Mouse (Mus musculus) forebrain, embryonic 15.5 days (tissue): ENCODE measurements around the gene Rasgef1c. TPM values are rescaled to one million over a fixed set of nuclear protein-coding genes. Genes with fewer than 3 reads are reported as not detected.
A peak's percentile ranks its signal among the peaks of the same experiment; 100 is the strongest.

ENCODE experiments used
- ATAC-seq: fragments of 200-750 bp; cut with Nextera tagmentation; replicated peaks from 2 replicates; pipeline ENCODE4 v1.8.0; 2017; ENCODE audit warnings: mild to moderate bottlenecking, moderate TSS enrichment, moderate library complexity
- H3K27ac ChIP-seq: fragments of 300-500 bp; sonication (generic); replicated peaks from 2 replicates; pipeline ENCODE4 v1.5.1; 2015; ENCODE audit warnings: mild to moderate bottlenecking, inconsistent platforms
- H3K27me3 ChIP-seq: fragments of 300-500 bp; sonication (generic); 2 replicates; pipeline ENCODE4 v1.6.1; 2015; ENCODE audit warnings: inconsistent platforms
- H3K36me3 ChIP-seq: fragments of 300-500 bp; sonication (generic); 2 replicates; pipeline ENCODE4 v1.6.1; 2015; ENCODE audit warnings: mild to moderate bottlenecking, inconsistent platforms
- H3K4me1 ChIP-seq: fragments of 300-500 bp; sonication (generic); 2 replicates; pipeline ENCODE4 v1.6.1; 2015; ENCODE audit warnings: inconsistent platforms
- H3K4me2 ChIP-seq: fragments of 300-500 bp; sonication (generic); replicated peaks from 2 replicates; pipeline ENCODE4 v1.6.1; 2015; ENCODE audit warnings: mild to moderate bottlenecking, inconsistent platforms
- H3K4me3 ChIP-seq: fragments of 300-500 bp; sonication (generic); 2 replicates; pipeline ENCODE4 v1.5.1; 2015; ENCODE audit warnings: mild to moderate bottlenecking, inconsistent platforms
- H3K9ac ChIP-seq: fragments of 300-500 bp; sonication (generic); replicated peaks from 2 replicates; pipeline ENCODE4 v1.6.1; 2015; ENCODE audit warnings: mild to moderate bottlenecking, inconsistent platforms
- H3K9me3 ChIP-seq: fragments of 300-500 bp; sonication (generic); 2 replicates; pipeline ENCODE4 v1.6.1; 2016; ENCODE audit warnings: inconsistent platforms
- WGBS: fragments of 180-500 bp; shearing (Covaris S2); methylation state at CpG from one replicate; pipeline ENCODE4 v1.1.7; 2015; ENCODE audit warnings: mixed read lengths; 5-methylcytosine and 5-hydroxymethylcytosine counted together
- polyA plus RNA-seq: library from polyadenylated mRNA; unstranded; fragments of >200 nt; fragmentation: Nextera tagmentation; extraction: Ambion mirVana; gene quantifications from 2 replicates; pipeline ENCODE4 v1.2.1, GENCODE M21; 2015

Rasgef1c gene
- polyA plus RNA-seq, 1 experiment from 2014 or later = 14.8 TPM

DNA sequence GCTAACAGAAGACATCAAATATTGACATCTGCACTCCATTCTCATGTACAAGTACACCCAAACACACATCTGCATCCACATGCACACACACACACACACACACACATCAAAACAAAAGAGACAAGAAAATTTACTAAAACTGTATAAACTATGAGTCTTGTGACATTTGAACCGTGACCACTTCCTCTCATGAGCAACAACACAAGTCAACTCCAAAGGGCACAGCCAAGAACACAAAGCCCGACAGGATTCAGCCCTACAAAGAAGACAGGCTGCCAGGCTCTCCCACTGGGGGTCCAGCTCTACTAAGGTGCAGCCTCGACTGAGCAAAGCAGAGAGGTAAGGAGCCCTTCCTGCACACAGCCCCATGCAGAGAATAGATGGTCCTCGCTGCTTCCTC is 81.2 kb downstream of the Rasgef1c start:
- Histone ChIP-seq H3K9ac (no peak overlapping the region), H3K9me3 (no peaks in the 10 kb centered on the region), H3K4me2 (no peak overlapping the region), H3K4me1 (no peaks in the 10 kb centered on the region), H3K4me3 (no peak overlapping the region), H3K36me3 (no peaks in the 10 kb centered on the region), H3K27me3 (no peaks in the 10 kb centered on the region), H3K27ac (no peak overlapping the region)
- WGBS = 53% methylated on average over 4 of the region's 4 CpGs
- no peak for ATAC-seq

DNA sequence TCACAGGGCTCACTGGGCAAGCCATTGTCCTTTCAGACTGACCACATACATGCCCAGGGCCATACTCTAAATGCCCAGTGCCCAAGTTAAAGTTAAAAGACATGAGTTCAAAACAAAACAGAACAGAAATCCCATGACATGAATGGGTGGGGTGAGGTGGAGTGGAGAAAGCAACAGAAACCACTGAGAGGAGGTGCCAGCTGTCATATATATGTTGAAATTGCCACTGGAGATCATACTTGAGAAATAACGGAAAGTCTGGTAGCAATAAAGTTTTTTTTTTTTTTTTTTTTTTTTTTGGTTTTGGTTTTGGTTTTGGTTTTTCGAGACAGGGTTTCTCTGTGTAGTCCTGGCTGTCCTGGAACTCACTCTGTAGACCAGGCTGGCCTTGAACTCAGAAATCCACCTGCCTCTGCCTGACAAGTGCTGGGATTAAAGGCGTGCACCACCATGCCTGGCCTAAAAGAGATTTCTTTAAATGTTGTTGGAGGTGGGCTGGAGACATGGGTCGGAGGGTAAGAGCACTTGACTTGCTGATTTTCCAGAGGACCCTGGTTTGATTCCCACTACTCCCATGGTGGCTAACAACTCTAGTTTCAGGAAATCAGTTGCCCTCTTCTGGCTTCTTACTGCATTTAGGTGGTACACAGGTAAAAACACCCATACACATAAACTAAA is 82.4 kb downstream of the Rasgef1c start:
- Histone ChIP-seq H3K4me1 (no peaks in the 10 kb centered on the region), H3K27me3 (no peaks in the 10 kb centered on the region), H3K27ac (no peak overlapping the region), H3K9ac (no peak overlapping the region), H3K4me3 (no peak overlapping the region), H3K36me3 (no peaks in the 10 kb centered on the region), H3K4me2 (no peak overlapping the region), H3K9me3 (no peaks in the 10 kb centered on the region)
- ATAC-seq = no peak
- WGBS = 78% methylated on average over 4 of the region's 4 CpGs

DNA sequence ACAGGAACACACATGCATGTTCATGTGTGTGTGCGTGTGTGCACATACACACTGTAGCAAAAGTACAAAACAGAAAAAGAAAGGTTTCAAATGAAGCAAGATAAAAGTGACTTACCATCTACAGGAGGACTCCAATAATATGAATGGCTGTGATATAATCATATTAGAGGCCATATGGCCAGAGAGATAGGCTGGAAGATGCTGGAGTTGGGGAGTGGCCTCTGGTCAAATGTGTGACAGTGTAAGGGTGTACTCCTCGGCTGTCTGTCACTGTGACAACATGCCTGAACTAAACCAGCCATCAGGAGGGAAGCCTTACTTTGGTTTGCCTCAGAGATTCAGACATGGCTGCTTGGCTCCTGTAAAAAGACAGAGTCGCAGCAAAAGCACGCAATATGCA is 83.4 kb downstream of the Rasgef1c start:
- Histone ChIP-seq H3K9ac (no peak overlapping the region), H3K4me3 (no peak overlapping the region), H3K27ac (no peak overlapping the region), H3K9me3 (no peaks in the 10 kb centered on the region), H3K4me2 (no peak overlapping the region), H3K27me3 (no peaks in the 10 kb centered on the region), H3K4me1 (no peaks in the 10 kb centered on the region), H3K36me3 (no peaks in the 10 kb centered on the region)
- no peak for ATAC-seq
- WGBS = 84% methylated on average over 4 of the region's 4 CpGs

DNA sequence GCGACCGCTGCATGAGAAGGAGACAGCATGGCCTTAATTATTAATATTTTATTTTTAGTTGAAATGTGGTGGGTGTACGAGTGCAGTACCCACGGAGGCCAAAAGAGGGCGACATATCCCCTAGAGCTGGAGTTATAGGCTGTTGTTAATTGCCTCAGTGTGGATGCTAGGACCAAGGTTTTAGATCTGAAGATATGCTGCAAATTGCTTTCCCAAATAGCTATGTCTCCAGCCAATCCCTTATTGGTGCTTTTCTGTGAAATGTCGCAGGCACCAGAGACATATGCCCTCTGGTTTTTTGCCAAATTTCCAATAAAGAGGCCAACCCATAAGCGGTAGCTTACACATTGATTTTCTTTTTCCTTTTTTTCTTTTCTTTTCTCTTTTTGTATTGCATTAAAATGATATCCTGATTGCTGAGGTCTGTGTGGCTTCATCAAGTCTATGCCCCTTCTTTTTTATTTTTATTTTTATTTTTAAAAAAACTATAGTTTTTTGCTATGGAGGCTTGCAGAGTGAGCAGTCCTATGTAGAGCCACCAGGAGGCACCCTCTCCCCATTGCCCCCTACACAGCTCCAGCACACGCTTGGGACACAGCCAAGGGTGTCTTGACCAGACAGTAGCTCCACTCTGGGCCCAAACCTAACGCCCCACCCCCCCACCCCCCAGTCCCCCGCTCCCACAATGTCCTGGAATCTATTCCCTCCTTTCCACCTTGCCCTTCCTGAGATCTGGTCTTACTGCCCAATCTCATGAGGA is 84.8 kb downstream of the Rasgef1c start:
- Histone ChIP-seq H3K9ac (no peak overlapping the region), H3K27me3 (no peaks in the 10 kb centered on the region), H3K4me3 (no peak overlapping the region), H3K36me3 (no peaks in the 10 kb centered on the region), H3K9me3 (no peaks in the 10 kb centered on the region), H3K4me2 (no peak overlapping the region), H3K4me1 (no peaks in the 10 kb centered on the region), H3K27ac (no peak overlapping the region)
- ATAC-seq = peak; percentile 66
- WGBS = 22% methylated on average over 10 of the region's 10 CpGs

DNA sequence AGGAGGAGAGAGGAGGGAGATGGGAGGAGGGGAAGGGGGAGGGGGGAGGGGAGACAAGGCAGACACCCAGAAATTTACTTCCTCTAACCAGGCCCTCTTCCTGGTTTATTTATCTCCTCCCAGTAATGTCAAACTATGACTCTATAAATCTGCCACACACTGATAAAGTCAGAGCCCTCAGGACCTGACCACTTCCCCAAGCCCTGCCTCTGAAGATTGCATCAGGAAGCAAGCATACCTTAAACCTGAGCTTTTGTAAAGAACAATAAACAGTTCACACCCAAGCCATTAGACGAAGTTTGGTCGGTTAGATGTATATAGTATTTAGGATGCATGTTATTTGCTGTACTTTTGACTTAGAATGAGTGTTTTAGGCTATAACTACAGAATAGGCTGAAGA is 92.9 kb downstream of the Rasgef1c start:
- WGBS = 89% methylated on average over 2 of the region's 2 CpGs
- no peaks in the 10 kb centered on the region for H3K36me3 ChIP-seq
- no peak overlapping the region for H3K4me2 ChIP-seq
- no peaks in the 10 kb centered on the region for H3K9me3 ChIP-seq
- H3K27me3 ChIP-seq = no peaks in the 10 kb centered on the region
- H3K4me3 ChIP-seq = no peak overlapping the region
- no peak overlapping the region for H3K9ac ChIP-seq
- no peak overlapping the region for H3K27ac ChIP-seq
- ATAC-seq = no peak
- H3K4me1 ChIP-seq = no peaks in the 10 kb centered on the region

DNA sequence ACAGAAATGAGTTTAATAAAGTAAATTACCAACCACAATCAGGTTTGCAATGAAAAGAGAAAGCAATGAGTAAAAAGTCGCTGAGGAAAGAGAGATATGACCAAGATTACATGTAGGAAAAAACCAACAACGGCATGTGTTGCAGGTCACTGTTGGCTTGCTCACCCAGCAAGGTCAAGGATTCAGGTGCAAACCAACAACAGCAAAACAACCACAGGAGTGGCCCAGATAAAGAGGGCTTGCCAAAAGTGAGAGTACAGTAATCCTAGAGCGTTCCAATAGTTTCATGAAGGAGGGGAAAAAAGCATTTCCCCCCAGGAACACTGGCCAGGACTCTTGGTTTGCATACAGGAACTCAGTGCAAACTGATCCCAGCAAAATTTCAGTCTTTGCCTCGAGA is 94.8 kb downstream of the Rasgef1c start:
- Histone ChIP-seq H3K9ac (no peak overlapping the region), H3K4me2 (no peak overlapping the region), H3K27me3 (no peaks in the 10 kb centered on the region), H3K36me3 (no peaks in the 10 kb centered on the region), H3K4me1 (no peaks in the 10 kb centered on the region), H3K27ac (no peak overlapping the region), H3K4me3 (no peak overlapping the region), H3K9me3 (no peaks in the 10 kb centered on the region)
- 82% methylated on average over 4 of the region's 4 CpGs for WGBS
- ATAC-seq = no peak

DNA sequence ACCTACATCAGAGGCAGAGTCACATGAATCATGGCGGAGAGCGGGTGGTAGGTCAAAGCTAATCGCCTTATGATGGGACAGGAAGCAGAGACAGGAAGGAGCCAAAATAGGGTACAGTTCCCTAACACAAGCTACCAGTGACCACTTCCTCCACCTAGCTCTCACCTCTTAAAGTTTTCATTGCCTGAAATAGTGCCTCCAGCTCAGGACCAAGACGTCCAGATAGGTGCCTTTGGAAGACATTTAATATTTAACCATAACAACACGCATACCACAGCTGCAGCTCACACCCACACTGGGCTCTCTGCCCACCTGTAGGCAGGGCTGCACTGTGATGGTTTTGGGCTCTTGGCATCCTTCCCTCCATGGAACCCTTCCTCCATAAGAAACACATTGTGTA is 95.7 kb downstream of the Rasgef1c start:
- WGBS = 85% methylated on average over 5 of the region's 5 CpGs
- no peak overlapping the region for H3K27ac ChIP-seq
- no peaks in the 10 kb centered on the region for H3K4me1 ChIP-seq
- H3K4me3 ChIP-seq = no peak overlapping the region
- H3K9me3 ChIP-seq = no peaks in the 10 kb centered on the region
- H3K4me2 ChIP-seq = no peak overlapping the region
- ATAC-seq = no peak
- no peaks in the 10 kb centered on the region for H3K36me3 ChIP-seq
- H3K27me3 ChIP-seq = no peaks in the 10 kb centered on the region
- no peak overlapping the region for H3K9ac ChIP-seq

DNA sequence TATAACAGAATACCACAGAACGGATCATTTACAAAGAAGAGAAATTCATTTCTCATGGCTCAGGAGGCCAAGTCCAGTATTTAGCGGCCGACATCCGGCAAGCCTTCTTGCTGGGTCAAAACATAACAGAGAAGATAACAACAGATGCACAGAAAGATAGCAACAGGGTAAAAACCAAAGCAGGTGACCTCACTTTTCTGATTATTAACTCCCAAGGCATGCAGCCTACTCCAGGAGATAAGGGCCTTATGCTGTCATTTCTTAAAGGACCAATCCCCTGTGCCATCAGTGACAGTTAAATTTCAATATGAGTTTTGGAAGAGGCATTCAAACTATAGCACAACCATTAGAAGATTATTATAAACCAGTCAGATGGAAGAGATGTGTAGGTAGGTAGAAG is 101.2 kb downstream of the Rasgef1c start:
- no peak overlapping the region for H3K4me3 ChIP-seq
- no peaks in the 10 kb centered on the region for H3K36me3 ChIP-seq
- no peak for ATAC-seq
- no peak overlapping the region for H3K27ac ChIP-seq
- 93% methylated on average over 4 of the region's 4 CpGs for WGBS
- H3K4me2 ChIP-seq = no peak overlapping the region
- no peak overlapping the region for H3K9ac ChIP-seq
- no peaks in the 10 kb centered on the region for H3K27me3 ChIP-seq
- H3K9me3 ChIP-seq = no peaks in the 10 kb centered on the region
- 0 out of 2 replicates have a peak, but pooled peaks cover 2% of the 10 kb centered on the region for H3K4me1 ChIP-seq

DNA sequence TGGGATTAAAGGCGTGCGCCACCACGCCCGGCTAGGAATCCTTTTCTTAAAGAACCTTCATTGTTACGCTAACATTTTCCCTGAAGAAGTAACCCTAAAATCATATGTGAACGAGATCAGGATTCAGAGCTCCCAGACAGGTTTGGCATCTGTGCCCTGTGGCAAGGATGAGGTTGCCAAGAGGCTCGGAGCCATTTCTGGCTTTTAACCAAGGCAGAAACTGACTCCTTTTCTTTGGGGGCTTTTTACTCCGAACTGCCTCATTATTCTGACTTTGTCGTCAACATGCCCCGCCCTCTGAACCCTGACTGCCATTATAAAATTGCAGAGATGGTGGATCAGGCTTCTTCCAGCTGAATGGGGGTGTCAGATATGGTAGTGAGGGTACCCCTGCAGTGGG is 106.1 kb downstream of the Rasgef1c start:
- Histone ChIP-seq H3K9me3 (no peaks in the 10 kb centered on the region), H3K4me2 (no peak overlapping the region), H3K4me3 (no peak overlapping the region), H3K36me3 (no peaks in the 10 kb centered on the region), H3K27me3 (no peaks in the 10 kb centered on the region), H3K9ac (no peak overlapping the region), H3K4me1 (0 out of 2 replicates have a peak, but pooled peaks cover 5% of the 10 kb centered on the region), H3K27ac (no peak overlapping the region)
- no peak for ATAC-seq
- WGBS = 61% methylated on average over 10 of the region's 10 CpGs

DNA sequence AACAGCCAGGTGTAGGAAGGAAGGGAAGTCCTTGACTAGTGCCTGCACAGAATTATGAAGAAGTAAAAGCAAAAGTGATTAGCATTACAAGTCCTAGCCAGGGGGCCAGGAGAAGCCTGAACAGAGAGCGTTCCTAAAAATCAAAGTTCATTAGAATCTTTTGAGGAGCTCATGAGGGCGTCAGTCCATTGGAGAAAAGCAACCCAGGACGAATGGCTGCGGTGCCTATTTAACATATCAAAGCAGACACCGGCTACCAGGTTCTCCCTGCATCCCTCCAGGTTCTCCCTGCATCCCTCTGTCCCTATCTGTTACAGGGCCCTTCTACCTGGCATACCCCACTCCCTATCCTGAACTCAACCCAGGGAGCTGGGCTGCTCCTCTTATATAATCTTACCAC is 106.6 kb downstream of the Rasgef1c start:
- Histone ChIP-seq H3K9ac (no peak overlapping the region), H3K27me3 (no peaks in the 10 kb centered on the region), H3K4me3 (no peak overlapping the region), H3K27ac (no peak overlapping the region), H3K36me3 (no peaks in the 10 kb centered on the region), H3K9me3 (no peaks in the 10 kb centered on the region), H3K4me1 (0 out of 2 replicates have a peak, but pooled peaks cover 5% of the 10 kb centered on the region), H3K4me2 (no peak overlapping the region)
- no peak for ATAC-seq
- WGBS = 13% methylated on average over 5 of the region's 5 CpGs

DNA sequence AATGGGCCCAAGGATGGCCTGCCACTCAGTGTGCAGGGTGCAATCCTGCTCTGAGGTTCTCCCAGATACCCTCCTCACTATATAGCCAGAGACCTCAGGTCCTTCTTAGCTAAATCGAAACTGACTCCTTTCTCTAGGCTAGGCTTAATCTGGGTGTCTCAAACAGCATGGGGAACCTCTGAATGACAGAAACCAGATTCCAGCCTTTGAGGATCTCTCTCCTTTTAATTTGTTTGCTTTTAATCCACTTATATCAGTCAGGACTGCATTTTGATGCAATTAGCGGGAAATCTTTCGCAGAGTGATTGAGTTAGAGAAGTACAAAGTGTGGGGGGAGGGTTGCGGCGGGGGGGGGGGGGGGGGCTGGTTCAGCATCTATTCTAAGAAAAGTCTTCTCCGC is 111.4 kb downstream of the Rasgef1c start:
- Histone ChIP-seq H3K27ac (no peak overlapping the region), H3K36me3 (no peaks in the 10 kb centered on the region), H3K4me1 (0 out of 2 replicates have a peak, but pooled peaks cover 1% of the 10 kb centered on the region), H3K9ac (no peak overlapping the region), H3K4me2 (no peak overlapping the region), H3K9me3 (no peaks in the 10 kb centered on the region), H3K4me3 (no peak overlapping the region), H3K27me3 (no peaks in the 10 kb centered on the region)
- 43% methylated on average over 6 of the region's 6 CpGs for WGBS
- no peak for ATAC-seq

DNA sequence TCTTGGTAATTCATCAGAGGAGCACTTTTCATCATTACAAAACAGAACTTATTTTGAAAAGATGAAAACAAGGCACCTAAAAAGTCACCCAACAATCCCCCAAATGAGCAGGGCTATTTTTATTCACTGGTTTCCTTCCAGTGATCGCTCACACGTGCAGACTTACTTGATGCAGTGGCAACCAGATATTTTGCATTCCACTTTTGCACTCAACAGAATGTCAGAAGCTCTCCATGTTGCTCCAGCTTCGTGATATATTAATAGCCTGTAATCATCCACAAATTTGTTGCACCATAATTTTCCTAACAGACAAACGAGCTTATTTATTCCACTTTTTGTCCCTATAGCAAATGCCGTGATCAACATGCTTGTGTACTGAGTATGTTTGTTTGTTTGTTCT is 114.9 kb downstream of the Rasgef1c start:
- no peaks in the 10 kb centered on the region for H3K9me3 ChIP-seq
- no peak overlapping the region for H3K27ac ChIP-seq
- no peak overlapping the region for H3K4me3 ChIP-seq
- H3K27me3 ChIP-seq = no peaks in the 10 kb centered on the region
- no peak overlapping the region for H3K4me2 ChIP-seq
- H3K36me3 ChIP-seq = no peaks in the 10 kb centered on the region
- no peak for ATAC-seq
- 74% methylated on average over 5 of the region's 5 CpGs for WGBS
- no peak overlapping the region for H3K9ac ChIP-seq
- no peaks in the 10 kb centered on the region for H3K4me1 ChIP-seq

DNA sequence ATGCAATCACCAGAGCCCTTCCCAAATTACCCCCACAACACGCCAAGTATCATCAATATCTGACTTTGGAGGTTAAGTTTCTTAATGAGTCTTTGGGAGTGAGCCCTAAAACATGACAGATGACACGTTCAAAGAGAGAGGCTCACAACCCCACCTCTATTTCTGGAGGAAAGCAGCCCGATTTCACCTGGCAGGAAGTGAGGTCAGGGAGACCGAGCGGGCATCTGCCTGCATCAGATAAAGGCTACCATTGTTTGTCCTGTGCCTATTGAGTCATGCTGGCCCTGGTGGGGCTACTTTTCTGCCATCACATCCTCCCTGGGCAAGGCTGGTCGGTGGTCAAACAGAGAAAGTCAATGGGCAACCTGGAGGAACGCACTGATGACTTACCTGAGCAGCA is 115.9 kb downstream of the Rasgef1c start:
- H3K4me3 ChIP-seq = no peak overlapping the region
- H3K27ac ChIP-seq = no peak overlapping the region
- no peaks in the 10 kb centered on the region for H3K4me1 ChIP-seq
- H3K27me3 ChIP-seq = no peaks in the 10 kb centered on the region
- 85% methylated on average over 7 of the region's 7 CpGs for WGBS
- ATAC-seq = no peak
- no peaks in the 10 kb centered on the region for H3K9me3 ChIP-seq
- H3K4me2 ChIP-seq = no peak overlapping the region
- H3K36me3 ChIP-seq = no peaks in the 10 kb centered on the region
- H3K9ac ChIP-seq = no peak overlapping the region
